Mouse (Mus musculus) kidney, embryonic 15.5 days (tissue): ENCODE measurements around the gene Npw. TPM values are rescaled to one million over a fixed set of nuclear protein-coding genes. Genes with fewer than 3 reads are reported as not detected.
"Not testable (repeated sequence)": the region's sequence is repeated elsewhere in the genome, so short reads cannot be mapped to it uniquely, and the experiment has no call there.

Source experiments
- ATAC-seq: fragments of 200-750 bp; cut with Nextera tagmentation; replicated peaks from 2 replicates; pipeline ENCODE4 v1.8.0; 2017; ENCODE audit warnings: moderate TSS enrichment; ENCODE audit not compliant: low FRiP score
- H3K27ac ChIP-seq: fragments of 300-500 bp; sonication (generic); 2 replicates; pipeline ENCODE4 v1.5.1; 2015; ENCODE audit warnings: mild to moderate bottlenecking, inconsistent platforms
- H3K27me3 ChIP-seq: fragments of 300-500 bp; sonication (generic); 2 replicates; pipeline ENCODE4 v1.6.1; 2015; ENCODE audit warnings: inconsistent platforms
- H3K36me3 ChIP-seq: fragments of 300-500 bp; sonication (generic); 2 replicates; pipeline ENCODE4 v1.6.1; 2015; ENCODE audit warnings: inconsistent platforms
- H3K4me1 ChIP-seq: fragments of 300-500 bp; sonication (generic); 2 replicates; pipeline ENCODE4 v1.6.1; 2015; ENCODE audit warnings: inconsistent platforms
- H3K4me2 ChIP-seq: fragments of 300-500 bp; sonication (generic); 2 replicates; pipeline ENCODE4 v1.6.1; 2015; ENCODE audit warnings: moderate library complexity, mild to moderate bottlenecking, inconsistent platforms
- H3K4me3 ChIP-seq: fragments of 300-500 bp; sonication (generic); replicated peaks from 2 replicates; pipeline ENCODE4 v1.5.1; 2015; ENCODE audit warnings: mild to moderate bottlenecking, inconsistent platforms
- H3K9ac ChIP-seq: fragments of 300-500 bp; sonication (generic); 2 replicates; pipeline ENCODE4 v1.6.1; 2015; ENCODE audit warnings: mild to moderate bottlenecking, inconsistent platforms
- H3K9me3 ChIP-seq: fragments of 300-500 bp; sonication (generic); replicated peaks from 2 replicates; pipeline ENCODE4 v1.6.1; 2016; ENCODE audit warnings: inconsistent platforms
- WGBS: fragments of 180-500 bp; shearing (Covaris S2); methylation state at CpG from one replicate; pipeline ENCODE4 v1.1.7; 2015; ENCODE audit warnings: mixed read lengths; 5-methylcytosine and 5-hydroxymethylcytosine counted together
- polyA plus RNA-seq: library from polyadenylated mRNA; unstranded; fragments of >200 nt; fragmentation: Nextera tagmentation; extraction: Ambion mirVana; gene quantifications from 2 replicates; pipeline ENCODE4 v1.2.1, GENCODE M21; 2015

Gene Npw
- polyA plus RNA-seq, 1 experiment from 2014 or later: 0.43 TPM

GRCm38 (mm10) chr17:24669545-24670245 lies 11.4 kb upstream of the Npw start, which contains the start of gene Zfp598:
Gene Zfp598, plus strand, starts transcription at chr17:24669687.
- Histone ChIP-seq H3K27me3 (no peaks in the 10 kb centered on the region), H3K9me3 (no peaks in the 10 kb centered on the region), H3K4me1 (peaks cover 39% of the 10 kb centered on the region), H3K9ac (peak within 1 kb of the TSS; percentile 96), H3K4me2 (peak within 1 kb of the TSS; percentile 81), H3K4me3 (peak within 1 kb of the TSS; percentile 95), H3K36me3 (0 out of 2 replicates have a peak, but pooled peaks cover 4% of the 10 kb centered on the region), H3K27ac (peak within 1 kb of the TSS; percentile 81)
- ATAC-seq: peak; percentile 97
- under 1% methylated on average over 73 of the region's 80 CpGs for WGBS

- WGBS: 12% methylated on average over 15 of the region's 15 CpGs
- H3K9me3 ChIP-seq, H3K36me3 ChIP-seq, H3K27me3 ChIP-seq: not testable (repeated sequence)
- peak overlapping the region; percentile 81 for H3K27ac ChIP-seq
- H3K4me3 ChIP-seq: peak overlapping the region; percentile 95
- 0 out of 2 replicates have a peak, but pooled peaks have one; percentile 11 for ATAC-seq
- H3K9ac ChIP-seq: peak overlapping the region; percentile 96
- peak overlapping the region; percentile 81 for H3K4me2 ChIP-seq
- H3K4me1 ChIP-seq: peaks cover 39% of the 10 kb centered on the region
These were observed 10.9 kb upstream of the Npw start for GRCm38 (mm10) chr17:24669214-24669544.

GRCm38 (mm10) chr17:24667416-24667815 lies 9.2 kb upstream of the Npw start:
- WGBS: 29% methylated on average over 6 of the region's 6 CpGs
- Histone ChIP-seq H3K4me2 (no peak overlapping the region), H3K9me3 (no peaks in the 10 kb centered on the region), H3K27me3 (0 out of 2 replicates have a peak, but pooled peaks cover 4% of the 10 kb centered on the region), H3K9ac (no peak overlapping the region), H3K36me3 (no peaks in the 10 kb centered on the region), H3K4me3 (no peak overlapping the region), H3K27ac (no peak overlapping the region), H3K4me1 (peaks cover 31% of the 10 kb centered on the region)
- no peak for ATAC-seq

GRCm38 (mm10) chr17:24667011-24667410 lies 8.8 kb upstream of the Npw start:
- H3K36me3 ChIP-seq, ATAC-seq, H3K9ac ChIP-seq, H3K9me3 ChIP-seq, H3K4me2 ChIP-seq, H3K27me3 ChIP-seq, H3K27ac ChIP-seq, H3K4me3 ChIP-seq: not testable (repeated sequence)
- 69% methylated on average over 7 of the region's 7 CpGs for WGBS
- H3K4me1 ChIP-seq: peaks cover 27% of the 10 kb centered on the region

- Histone ChIP-seq H3K27me3 (peaks cover 52% of the 10 kb centered on the region), H3K36me3 (no peaks in the 10 kb centered on the region), H3K4me1 (peaks cover 28% of the 10 kb centered on the region), H3K9ac (no peak overlapping the region), H3K4me2 (no peak overlapping the region), H3K4me3 (no peak overlapping the region), H3K9me3 (no peaks in the 10 kb centered on the region), H3K27ac (no peak overlapping the region)
- 67% methylated on average over 4 of the region's 4 CpGs for WGBS
- no peak for ATAC-seq
These were observed 3.3 kb downstream of the Npw start for GRCm38 (mm10) chr17:24654969-24655368.

GRCm38 (mm10) chr17:24653967-24654710 lies 4.1 kb downstream of the Npw start:
- Histone ChIP-seq H3K9me3 (no peaks in the 10 kb centered on the region), H3K27ac (no peak overlapping the region), H3K4me1 (peaks cover 36% of the 10 kb centered on the region), H3K27me3 (peaks cover 43% of the 10 kb centered on the region), H3K4me3 (peak overlapping the region; percentile 38), H3K4me2 (peak overlapping the region; percentile 67), H3K9ac (peak overlapping the region; percentile 25; the same call in 1 of the 2 replicates), H3K36me3 (no peaks in the 10 kb centered on the region)
- WGBS: 5% methylated on average over 19 of the region's 19 CpGs
- 0 out of 2 replicates have a peak, but pooled peaks have one; percentile 15 for ATAC-seq

- WGBS: 65% methylated on average over 3 of the region's 3 CpGs
These were observed 6.4 kb downstream of the Npw start for GRCm38 (mm10) chr17:24651835-24652234.

GRCm38 (mm10) chr17:24650766-24651165 lies 7.5 kb downstream of the Npw start:
- Histone ChIP-seq H3K4me3 (no peak overlapping the region; the same call in 1 of the 2 replicates), H3K4me2 (peak overlapping the region; percentile 99), H3K27ac (0 out of 2 replicates have a peak overlapping the region, but pooled peaks have one; percentile 84), H3K36me3 (no peaks in the 10 kb centered on the region), H3K27me3 (peaks cover 12% of the 10 kb centered on the region), H3K9me3 (no peaks in the 10 kb centered on the region), H3K9ac (no peak overlapping the region), H3K4me1 (peaks cover 38% of the 10 kb centered on the region)
- WGBS: 78% methylated on average over 4 of the region's 4 CpGs
- no peak for ATAC-seq

More at GRCm38 (mm10) chr17:24651835-24652234, 6.4 kb downstream of the Npw start:
- H3K4me2 ChIP-seq: no peak overlapping the region
- no peak overlapping the region for H3K27ac ChIP-seq
- H3K4me3 ChIP-seq: no peak overlapping the region
- H3K9ac ChIP-seq: 0 out of 2 replicates have a peak overlapping the region, but pooled peaks have one; percentile 3
- ATAC-seq: no peak
- H3K9me3 ChIP-seq: no peaks in the 10 kb centered on the region
- peaks cover 20% of the 10 kb centered on the region for H3K27me3 ChIP-seq
- no peaks in the 10 kb centered on the region for H3K36me3 ChIP-seq
- peaks cover 36% of the 10 kb centered on the region for H3K4me1 ChIP-seq

GRCm38 (mm10) chr17:24650070-24650616 lies 8.1 kb downstream of the Npw start, which contains the start of gene Slc9a3r2:
Gene Slc9a3r2, minus strand, starts transcription at chr17:24650327.
- H3K4me2 ChIP-seq: peak within 1 kb of the TSS; percentile 99
- ATAC-seq: peak; percentile 76
- peak within 1 kb of the TSS; percentile 87 for H3K4me3 ChIP-seq
- 1% methylated on average over 41 of the region's 41 CpGs for WGBS
- H3K4me1 ChIP-seq: peaks cover 45% of the 10 kb centered on the region
- peaks cover 12% of the 10 kb centered on the region for H3K27me3 ChIP-seq
- H3K9me3 ChIP-seq: no peaks in the 10 kb centered on the region
- no peaks in the 10 kb centered on the region for H3K36me3 ChIP-seq
- H3K27ac ChIP-seq: peak within 1 kb of the TSS; percentile 84
- peak within 1 kb of the TSS; percentile 89 for H3K9ac ChIP-seq

- no peaks in the 10 kb centered on the region for H3K9me3 ChIP-seq
- peak overlapping the region; percentile 99 for H3K4me2 ChIP-seq
- H3K4me1 ChIP-seq: peaks cover 50% of the 10 kb centered on the region
- peak overlapping the region; percentile 87 for H3K4me3 ChIP-seq
- peak overlapping the region; percentile 89 for H3K9ac ChIP-seq
- under 1% methylated on average over 34 of the region's 35 CpGs for WGBS
- peak overlapping the region; percentile 84 for H3K27ac ChIP-seq
- peaks cover 12% of the 10 kb centered on the region for H3K27me3 ChIP-seq
- ATAC-seq: peak; percentile 40
- no peaks in the 10 kb centered on the region for H3K36me3 ChIP-seq
These were observed 8.6 kb downstream of the Npw start for GRCm38 (mm10) chr17:24649581-24650069.

- ATAC-seq: no peak
- peak overlapping the region; percentile 89 for H3K9ac ChIP-seq
- H3K27ac ChIP-seq: peak overlapping the region; percentile 84
- no peaks in the 10 kb centered on the region for H3K9me3 ChIP-seq
- peaks cover 57% of the 10 kb centered on the region for H3K4me1 ChIP-seq
- no peaks in the 10 kb centered on the region for H3K36me3 ChIP-seq
- 75% methylated on average over 10 of the region's 10 CpGs for WGBS
- peak overlapping the region; percentile 99 for H3K4me2 ChIP-seq
- peak overlapping the region; percentile 87 for H3K4me3 ChIP-seq
- H3K27me3 ChIP-seq: peaks cover 12% of the 10 kb centered on the region
These were observed 9.4 kb downstream of the Npw start for GRCm38 (mm10) chr17:24648731-24649377.
